Mouse (Mus musculus) gastrocnemius, postnatal 10 days (tissue): Measurements from ENCODE around the gene Ptrh1. TPM values are rescaled to one million over a fixed set of nuclear protein-coding genes. Genes with fewer than 3 reads are reported as not detected.

Experiments used
- DNase-seq: peaks from one replicate; pipeline ENCODE4 v3.0.0; 2021; ENCODE audit warnings: mixed read lengths
- total RNA-seq, 2 experiments: library from RNA; stranded (reverse); gene quantifications; 2 replicates each; pipeline ENCODE4 v1.2.3; 2021

Gene Ptrh1
- total RNA-seq, 2 experiments from 2014 or later, result 2.3 to 2.7 TPM

DNA sequence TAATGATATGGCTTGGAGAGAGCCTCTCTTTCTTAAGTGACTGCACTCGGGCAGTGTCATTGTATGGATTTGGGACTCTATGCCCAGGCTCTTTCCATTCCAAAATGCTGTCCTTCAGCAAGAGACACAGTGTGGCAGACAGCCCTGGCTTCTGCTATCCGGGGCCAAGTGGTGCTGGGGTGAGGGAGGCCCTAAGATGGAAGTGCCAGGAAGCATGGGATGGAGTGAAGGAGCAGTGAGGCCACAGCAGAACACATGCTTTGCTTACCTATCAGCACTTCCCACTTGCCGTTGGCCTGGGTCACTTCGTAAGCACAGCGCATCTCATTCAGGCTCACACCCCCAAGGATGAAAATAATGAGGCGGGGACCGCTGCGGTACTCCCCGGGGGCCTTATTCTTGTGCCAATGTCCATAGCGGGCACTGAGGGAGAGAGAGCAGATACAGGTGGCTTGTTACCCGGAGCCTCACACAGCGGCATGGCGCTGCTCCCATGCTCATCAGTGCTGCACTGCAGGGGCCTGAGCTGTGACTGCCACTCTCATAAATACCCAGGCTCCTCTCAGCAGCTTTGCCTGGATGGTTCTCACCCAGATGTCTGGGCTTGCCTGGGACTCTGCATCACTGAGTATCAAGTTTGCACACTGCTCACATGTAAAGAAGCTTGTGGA lies 20.3 kb downstream of the Ptrh1 start:
- no peak for DNase-seq

DNA sequence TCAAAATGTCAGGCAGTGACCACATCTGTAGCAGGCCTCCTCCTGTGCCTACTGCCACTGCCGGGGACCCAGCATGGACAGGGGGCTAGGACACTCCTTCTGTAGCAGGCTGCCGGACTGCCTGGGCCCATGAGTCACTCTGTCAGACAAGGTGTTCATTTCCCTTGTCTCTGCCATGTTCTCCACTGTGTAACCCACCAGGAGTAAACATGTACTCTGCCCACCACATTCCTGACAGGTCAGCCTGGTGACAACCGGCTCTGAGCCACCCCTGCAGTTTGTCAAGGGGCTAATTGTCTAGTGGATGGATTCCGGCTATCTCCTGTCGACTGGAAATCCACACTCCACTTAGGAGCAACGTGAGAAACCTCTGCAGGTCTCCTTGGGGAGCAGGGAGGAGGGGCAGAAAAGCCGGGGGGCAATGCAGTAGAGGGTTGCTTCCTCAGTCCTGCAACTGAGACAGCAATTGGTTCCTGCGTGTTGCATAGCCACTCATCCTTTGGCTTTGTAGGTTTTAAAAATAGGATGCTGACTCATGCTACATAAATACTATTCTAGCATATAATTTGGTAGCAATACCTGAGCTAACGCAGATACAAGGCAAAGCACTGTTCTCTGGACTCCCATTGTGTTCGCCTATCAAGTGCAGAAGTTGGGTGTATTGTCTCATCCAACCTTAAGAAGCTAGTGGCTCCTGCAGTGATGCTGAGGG lies 22.8 kb downstream of the Ptrh1 start:
- DNase-seq, result no peak

GRCm38 (mm10) chr2:32808816-32809566 lies 33.4 kb downstream of the Ptrh1 start:
- DNase-seq, result no peak

DNA sequence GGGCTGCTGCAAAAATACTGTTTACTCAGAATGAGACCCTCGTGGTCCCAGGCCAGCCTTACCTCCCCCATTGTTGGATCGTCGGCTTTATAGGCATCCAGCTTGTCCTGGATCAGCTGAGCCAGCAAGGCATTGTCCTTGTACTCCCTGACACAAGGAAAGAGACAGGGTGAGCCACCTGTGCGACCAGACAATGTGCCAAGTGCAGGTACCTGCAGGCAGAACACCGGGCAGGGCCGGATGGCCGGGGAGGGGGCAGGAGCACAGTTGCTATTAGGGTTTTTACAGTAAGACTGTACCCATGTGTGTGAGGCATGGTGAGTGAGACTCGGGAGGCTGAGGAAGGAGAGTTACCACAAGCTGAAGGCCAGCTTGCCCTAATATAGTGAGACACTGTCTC lies 36.4 kb downstream of the Ptrh1 start:
- no peak for DNase-seq

GRCm38 (mm10) chr2:32816497-32816896 lies 40.9 kb downstream of the Ptrh1 start:
- DNase-seq, result no peak

- no peak for DNase-seq
Measured at GRCm38 (mm10) chr2:32816946-32817581, 41.5 kb downstream of the Ptrh1 start.

- no peak for DNase-seq
Measured at GRCm38 (mm10) chr2:32817589-32817988, 42.0 kb downstream of the Ptrh1 start.

DNA sequence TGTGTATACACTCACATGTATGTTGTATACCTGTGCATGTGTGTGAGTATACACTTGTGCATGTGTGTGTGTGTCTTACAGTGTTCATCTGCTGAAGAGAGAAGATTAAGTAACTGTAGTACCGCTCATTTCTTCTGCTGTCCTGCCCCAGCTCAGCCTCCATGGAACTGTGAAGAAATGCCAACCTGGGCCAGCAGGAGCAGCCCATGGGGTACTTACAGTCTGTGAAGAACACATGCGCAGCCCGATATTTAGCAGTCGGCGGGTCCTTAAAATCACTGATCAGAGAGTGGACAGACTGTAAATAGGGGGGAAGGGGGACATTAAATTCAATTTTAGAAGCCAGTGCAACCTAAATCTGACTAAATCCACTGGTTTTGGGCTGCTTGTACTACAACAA lies 42.6 kb downstream of the Ptrh1 start:
- DNase-seq, result no peak

- DNase-seq, result peak; percentile 27
Measured at GRCm38 (mm10) chr2:32821041-32821802, 45.6 kb downstream of the Ptrh1 start.

DNA sequence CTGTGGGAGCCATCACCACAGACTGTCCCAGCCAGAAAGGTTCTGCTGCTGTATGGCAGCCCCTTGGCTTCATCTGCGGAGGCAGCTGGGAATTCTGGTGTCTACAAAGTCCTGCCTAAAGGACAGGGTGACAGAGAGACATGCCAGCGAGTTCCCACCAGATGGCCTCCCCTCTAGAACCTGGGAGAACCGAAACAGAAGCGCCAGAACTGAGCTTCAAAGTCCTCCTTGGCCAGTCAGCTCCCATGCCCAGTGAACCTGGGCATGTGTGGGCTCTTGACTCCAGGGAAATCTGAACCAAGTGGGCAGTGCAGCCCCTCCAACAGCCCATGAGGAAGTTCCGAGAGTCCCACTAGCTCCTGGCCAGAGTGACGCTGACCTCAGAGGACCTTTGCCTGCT lies 47.1 kb downstream of the Ptrh1 start:
- peak; percentile 16 for DNase-seq

- DNase-seq, result no peak
Measured at GRCm38 (mm10) chr2:32823153-32823552, 47.6 kb downstream of the Ptrh1 start.

GRCm38 (mm10) chr2:32823579-32824154 lies 48.1 kb downstream of the Ptrh1 start:
- DNase-seq, result no peak

- DNase-seq, result no peak
Measured at GRCm38 (mm10) chr2:32824181-32824580, 48.6 kb downstream of the Ptrh1 start.

- DNase-seq, result no peak
Measured at GRCm38 (mm10) chr2:32824778-32825177, 49.2 kb downstream of the Ptrh1 start.

DNA sequence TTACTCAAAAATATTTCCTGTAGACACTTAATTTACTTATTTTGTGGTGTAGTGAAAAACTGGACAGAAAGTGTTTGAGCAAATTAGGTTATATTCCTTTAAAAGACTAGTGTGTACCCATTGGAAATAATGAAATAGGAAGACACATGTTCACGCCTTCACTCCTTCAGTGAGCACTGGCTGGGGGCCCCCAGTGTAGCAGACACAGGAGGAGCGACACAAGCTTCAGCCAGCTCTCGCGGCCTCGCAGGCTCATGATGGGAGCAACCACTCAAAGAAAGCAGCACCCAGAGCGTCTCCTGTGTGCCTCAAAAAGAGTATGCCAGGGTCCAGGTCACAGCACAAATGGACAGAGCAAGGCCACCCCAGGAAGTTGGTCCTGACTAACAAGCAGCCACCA lies 50.2 kb downstream of the Ptrh1 start:
- no peak for DNase-seq

Other genes starting within 250 kb of the Ptrh1 start
- 1 to 10 TPM; 5.5 to 8.6 TPM for gene Fam102a, start 240.5 kb upstream of the Ptrh1 start, total RNA-seq
- 10 to 100 TPM; 19.6 to 25.7 TPM for gene Dpm2, start 204.9 kb upstream of the Ptrh1 start, total RNA-seq
- not detected for gene Pip5kl1, start 201.0 kb upstream of the Ptrh1 start, total RNA-seq
- not detected for gene 9430097D07Rik, start 200.1 kb upstream of the Ptrh1 start, total RNA-seq
- 10 to 100 TPM; 31.7 to 42.6 TPM for gene St6galnac4, start 188.7 kb upstream of the Ptrh1 start, total RNA-seq
- gene St6galnac6, start 176.1 kb upstream of the Ptrh1 start, total RNA-seq, result 10 to 100 TPM; 59.7 to 66.0 TPM
- 1,000 to 10,000 TPM; 1,275 to 1,593 TPM for gene Ak1, start 154.0 kb upstream of the Ptrh1 start, total RNA-seq
- 10 to 100 TPM; 49.5 to 54.7 TPM for gene Eng, start 129.2 kb upstream of the Ptrh1 start, total RNA-seq
- gene Fpgs, start 71.6 kb upstream of the Ptrh1 start, total RNA-seq, result 10 to 100 TPM; 10.5 to 15.6 TPM
- gene Cdk9, start 62.7 kb upstream of the Ptrh1 start, total RNA-seq, result 10 to 100 TPM; 29.5 to 35.2 TPM
- 10 to 100 TPM; 13.2 to 16.6 TPM for gene Sh2d3c, start 54.7 kb upstream of the Ptrh1 start, total RNA-seq
- not detected for gene 6330409D20Rik, start 34.8 kb upstream of the Ptrh1 start, total RNA-seq
- 10 to 100 TPM; 12.7 to 13.7 TPM for gene Tor2a, start 18.6 kb upstream of the Ptrh1 start, total RNA-seq
- under 1 TPM in 1 of 2 experiments, not detected in 1; 0.11 TPM for gene Ttc16, start 153 bp upstream of the Ptrh1 start, total RNA-seq
- gene Cfap157, start 8.6 kb downstream of the Ptrh1 start, total RNA-seq, result not detected
- gene Stxbp1, start 71.5 kb downstream of the Ptrh1 start, total RNA-seq, result 10 to 100 TPM; 10.5 to 18.5 TPM
- 10 to 100 TPM; 16.5 to 22.5 TPM for gene Fam129b, start 100.3 kb downstream of the Ptrh1 start, total RNA-seq
- 100 to 1,000 TPM; 156 to 177 TPM for gene Rpl12, start 185.8 kb downstream of the Ptrh1 start, total RNA-seq
- gene Lrsam1, start 185.8 kb downstream of the Ptrh1 start, total RNA-seq, result 10 to 100 TPM in 1 of 2 experiments, 1 to 10 TPM in 1; 9.9 to 12.9 TPM
- gene Slc2a8, start 206.3 kb downstream of the Ptrh1 start, total RNA-seq, result 1 to 10 TPM; 7.2 to 7.6 TPM